Mouse (Mus musculus): Measurements from ENCODE around the gene Fsip2. TPM values are rescaled to one million over a fixed set of nuclear protein-coding genes. Genes with fewer than 3 reads are reported as not detected.

Gene Fsip2
- not detected in 2 replicates for polyA plus RNA-seq (2015; fragmentation: Nextera tagmentation; extraction: Ambion mirVana)

DNA sequence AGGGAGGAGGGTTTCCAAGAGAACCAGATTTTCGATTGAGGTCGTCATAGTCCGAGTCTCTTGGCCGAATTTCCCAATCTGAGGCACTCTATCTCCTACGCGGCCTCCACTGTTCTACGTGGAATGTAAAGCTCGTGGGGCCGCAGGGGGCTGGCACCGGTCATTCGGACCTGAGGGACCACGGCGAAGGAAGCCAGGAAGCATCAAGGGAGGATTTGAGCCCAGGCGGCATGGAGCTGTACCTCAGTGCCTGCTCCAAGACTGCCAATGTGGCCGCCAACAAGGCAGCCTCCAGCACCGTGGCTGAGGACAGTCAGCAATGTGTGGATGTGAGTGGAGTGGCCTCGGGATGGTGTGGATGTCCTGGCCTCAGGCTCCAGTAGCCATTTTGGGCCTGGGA, at the start of gene Fsip2:
TSS of gene Fsip2 (plus strand) at position 163 of the 400 bp plus-strand sequence.
- 97% methylated on average over 17 of the region's 17 CpGs for WGBS
- Histone ChIP-seq H3K4me3 (no peak within 1 kb of the TSS), H3K27me3 (no peaks in the 10 kb centered on the region), H3K27ac (replicated peaks) (no peak within 1 kb of the TSS), H3K9me3 (no peaks in the 10 kb centered on the region), H3K36me3 (no peaks in the 10 kb centered on the region), H3K4me1 (replicated peaks) (no peaks in the 10 kb centered on the region), H3K4me2 (no peak within 1 kb of the TSS), H3K9ac (no peak within 1 kb of the TSS)
- ATAC-seq (ENCODE audit: low FRiP score, low read depth) = no peak

DNA sequence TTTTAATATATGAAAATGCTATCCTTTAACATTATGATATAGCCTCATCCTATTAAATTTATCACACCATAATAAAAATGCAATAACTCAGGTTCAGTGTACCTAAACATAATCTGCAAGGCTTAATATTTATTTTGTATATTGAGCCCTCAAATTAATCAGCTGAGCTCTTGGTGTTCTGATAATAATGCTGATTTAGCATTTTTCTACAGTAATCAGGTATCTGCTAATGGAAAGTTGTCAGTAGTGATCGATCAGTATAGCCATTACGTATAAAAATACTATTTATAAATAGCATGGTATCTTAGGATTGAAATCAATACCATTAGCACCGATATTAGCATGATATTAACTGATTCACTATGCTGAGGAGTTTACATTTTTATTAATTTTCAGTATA, 20.0 kb downstream of the Fsip2 start:
- no peak overlapping the region for H3K9ac ChIP-seq
- no peak overlapping the region for H3K4me3 ChIP-seq
- H3K27ac ChIP-seq (replicated peaks) = no peak overlapping the region
- ATAC-seq (ENCODE audit: low FRiP score, low read depth) = no peak
- H3K4me1 ChIP-seq (replicated peaks) = no peaks in the 10 kb centered on the region
- no peaks in the 10 kb centered on the region for H3K36me3 ChIP-seq
- H3K4me2 ChIP-seq = no peak overlapping the region
- WGBS = 92% methylated on average over 3 of the region's 3 CpGs
- no peaks in the 10 kb centered on the region for H3K27me3 ChIP-seq
- H3K9me3 ChIP-seq = no peaks in the 10 kb centered on the region

DNA sequence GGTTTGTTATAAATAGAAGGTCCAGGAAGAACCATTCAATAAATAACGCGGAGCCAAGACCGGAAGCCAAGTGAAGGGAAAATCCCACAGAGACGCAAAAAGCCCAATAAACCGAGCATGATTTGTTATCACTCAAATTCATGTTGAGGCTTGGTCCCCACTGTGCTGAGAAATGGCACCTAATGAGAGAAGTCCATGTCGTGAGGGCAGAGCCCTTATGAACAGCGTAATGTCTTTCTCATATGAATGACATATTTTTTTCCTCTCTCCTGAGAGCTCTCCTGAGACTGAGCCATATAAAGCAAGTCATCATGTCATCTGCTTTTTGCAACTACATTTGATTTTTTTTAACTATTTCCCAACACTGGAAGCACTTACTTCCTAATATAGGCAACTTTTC, 82.4 kb downstream of the Fsip2 start:
- H3K36me3 ChIP-seq = no peaks in the 10 kb centered on the region
- ATAC-seq (ENCODE audit: low FRiP score, low read depth) = no peak
- H3K4me3 ChIP-seq = no peak overlapping the region
- H3K9ac ChIP-seq = no peak overlapping the region
- H3K4me1 ChIP-seq (replicated peaks) = no peaks in the 10 kb centered on the region
- no peak overlapping the region for H3K27ac ChIP-seq (replicated peaks)
- no peak overlapping the region for H3K4me2 ChIP-seq
- H3K27me3 ChIP-seq = no peaks in the 10 kb centered on the region
- no peaks in the 10 kb centered on the region for H3K9me3 ChIP-seq
- 74% methylated on average over 7 of the region's 7 CpGs for WGBS

DNA sequence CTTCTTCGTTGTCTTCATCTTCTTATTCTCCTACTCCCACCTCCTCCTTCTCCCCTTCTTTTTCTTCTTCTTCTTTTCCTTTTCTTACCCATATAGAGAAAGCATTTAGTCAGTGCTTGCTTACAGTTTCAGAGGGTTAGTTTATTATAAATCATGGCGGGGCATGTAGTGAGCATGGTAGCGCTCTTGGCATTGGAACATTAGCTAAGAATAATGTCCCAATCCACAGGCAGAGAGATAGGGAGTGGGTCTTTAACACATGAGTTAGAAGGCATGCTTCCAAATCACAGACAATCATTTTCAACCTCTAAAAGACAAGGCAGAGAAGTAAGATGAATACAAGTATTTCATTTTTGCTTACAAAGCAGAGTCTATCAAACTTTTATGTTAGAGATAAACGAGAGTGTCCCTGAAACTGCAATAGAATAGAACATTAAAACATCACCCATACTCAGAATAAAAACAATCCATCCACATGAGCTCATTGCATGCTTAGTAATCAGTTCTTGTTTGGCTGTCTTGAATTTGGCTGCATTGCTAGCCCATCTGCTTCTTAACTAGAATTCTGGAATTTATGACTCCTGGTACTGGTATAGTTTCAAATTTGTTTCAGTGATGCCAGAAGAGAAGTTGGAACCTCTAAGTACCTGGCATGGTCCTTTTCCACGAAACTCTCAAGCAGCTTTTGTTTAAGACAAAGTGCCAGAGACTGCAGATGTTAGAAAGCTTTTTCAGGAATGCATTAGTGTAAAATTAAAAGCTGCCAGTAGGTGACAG, 109.7 kb downstream of the Fsip2 start:
- Histone ChIP-seq H3K4me1 (replicated peaks) (no peaks in the 10 kb centered on the region), H3K9me3 (no peaks in the 10 kb centered on the region), H3K27me3 (no peaks in the 10 kb centered on the region), H3K4me2 (no peak overlapping the region), H3K27ac (replicated peaks) (no peak overlapping the region), H3K36me3 (no peaks in the 10 kb centered on the region), H3K9ac (no peak overlapping the region), H3K4me3 (no peak overlapping the region)
- no peak for ATAC-seq (ENCODE audit: low FRiP score, low read depth)
- WGBS = 72% methylated on average over 5 of the region's 5 CpGs
